Mouse (Mus musculus): ENCODE data around the gene Olfr629.
"Not testable (repeated sequence)": the region's sequence is repeated elsewhere in the genome, so short reads cannot be mapped to it uniquely, and the experiment has no call there.

Gene Olfr629

DNA sequence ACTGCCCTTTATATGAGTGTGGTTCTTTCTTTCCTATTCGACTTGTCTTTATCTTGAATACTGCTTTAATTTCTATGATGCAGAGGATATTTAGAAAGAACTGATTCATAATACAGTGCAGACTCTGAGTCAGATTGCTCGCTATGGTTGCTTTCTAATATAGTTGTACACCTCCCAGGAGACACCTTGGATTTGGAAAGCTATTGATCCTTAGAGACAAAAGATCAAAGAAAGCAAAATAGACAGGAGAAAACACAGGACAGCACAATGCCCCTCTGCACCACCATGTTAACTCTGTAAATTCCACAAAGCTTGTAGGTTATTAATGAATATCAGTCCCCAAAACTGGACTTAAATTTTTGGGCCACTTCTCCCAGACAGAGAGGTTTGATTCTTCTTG, at the start of gene Olfr629:
Gene Olfr629 (minus strand): TSS at position 101 of the 400 bp plus-strand sequence.
- no peak for DNase-seq (ENCODE audit: low spot score)

DNA sequence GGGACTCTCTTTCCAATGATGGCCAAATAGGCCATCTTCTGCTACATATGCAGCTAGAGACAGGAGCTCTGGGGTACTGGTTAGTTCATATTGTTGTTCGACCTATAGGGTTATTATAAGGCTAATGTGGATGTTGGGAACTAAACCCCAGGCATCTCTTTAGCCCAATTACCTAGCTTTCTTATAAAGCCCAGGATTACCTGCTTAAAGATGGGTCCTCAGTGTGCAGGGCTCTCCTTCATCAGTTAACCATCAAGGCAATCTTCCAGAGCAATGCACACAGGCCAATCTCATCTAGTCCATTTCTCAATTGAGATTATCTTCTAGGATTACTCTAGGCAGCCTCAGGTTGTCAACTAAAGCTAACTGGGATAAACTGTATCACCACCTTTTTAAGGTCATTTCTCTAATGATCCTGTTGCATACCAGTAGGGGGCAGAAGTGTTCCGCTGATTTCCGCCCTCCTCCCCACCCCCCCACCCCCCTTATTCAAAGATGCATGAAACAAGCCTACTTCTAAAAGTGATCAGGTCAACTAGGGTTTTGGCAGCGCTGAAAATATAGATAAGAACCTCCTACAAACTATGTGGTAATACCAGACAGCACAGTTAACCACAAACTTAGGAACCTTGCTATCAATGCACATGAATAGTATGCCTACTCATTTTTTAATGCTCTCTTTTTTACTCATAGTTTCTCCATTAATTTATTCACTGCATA, 48.1 kb upstream of the Olfr629 start:
- DNase-seq (ENCODE audit: low spot score): no peak

DNA sequence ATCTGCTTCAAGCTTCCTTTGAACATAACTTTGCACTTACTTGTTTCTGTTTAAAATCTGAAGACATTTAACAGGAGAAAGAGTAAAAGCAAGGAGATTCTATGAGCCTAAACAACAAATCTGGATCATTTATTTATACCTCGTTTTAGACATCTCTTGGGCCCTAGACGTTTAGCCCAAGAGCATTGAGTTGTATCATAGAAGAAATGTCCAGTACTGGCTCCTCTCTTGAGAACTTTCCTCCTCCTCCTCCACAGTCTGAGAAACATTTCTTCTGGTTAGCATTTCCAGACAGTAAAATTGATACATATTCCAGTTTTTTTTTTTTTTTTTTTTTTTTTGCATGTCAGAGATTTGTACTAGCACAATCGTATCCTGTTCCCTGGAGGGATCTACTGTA, 47.0 kb upstream of the Olfr629 start, which contains the start of gene Olfr67:
Gene Olfr67 (minus strand): TSS at position 101 of the 400 bp plus-strand sequence.
- no peak for DNase-seq (ENCODE audit: low spot score)

DNA sequence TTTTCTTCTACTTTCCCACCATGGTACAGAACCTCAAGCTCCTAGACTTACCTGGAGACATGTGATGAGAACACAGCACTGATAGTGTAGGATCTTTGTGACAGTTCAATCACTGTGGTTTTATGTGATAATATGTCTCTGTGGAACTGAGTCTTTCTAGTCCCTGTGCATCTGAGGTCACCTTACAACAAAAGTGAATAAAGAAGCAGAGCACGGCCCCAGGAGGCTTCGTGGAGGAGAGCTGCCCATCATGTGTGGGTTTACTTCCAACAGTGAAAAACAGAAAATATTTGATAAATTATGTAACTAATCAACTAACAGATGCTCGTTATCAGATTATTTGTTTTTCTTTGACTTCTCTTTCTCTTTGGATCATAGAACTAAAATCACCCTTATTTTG, 34.9 kb upstream of the Olfr629 start, which contains the start of gene Olfr68:
Gene Olfr68 (minus strand): TSS at position 101 of the 400 bp plus-strand sequence.
- DNase-seq (ENCODE audit: low spot score): no peak

DNA sequence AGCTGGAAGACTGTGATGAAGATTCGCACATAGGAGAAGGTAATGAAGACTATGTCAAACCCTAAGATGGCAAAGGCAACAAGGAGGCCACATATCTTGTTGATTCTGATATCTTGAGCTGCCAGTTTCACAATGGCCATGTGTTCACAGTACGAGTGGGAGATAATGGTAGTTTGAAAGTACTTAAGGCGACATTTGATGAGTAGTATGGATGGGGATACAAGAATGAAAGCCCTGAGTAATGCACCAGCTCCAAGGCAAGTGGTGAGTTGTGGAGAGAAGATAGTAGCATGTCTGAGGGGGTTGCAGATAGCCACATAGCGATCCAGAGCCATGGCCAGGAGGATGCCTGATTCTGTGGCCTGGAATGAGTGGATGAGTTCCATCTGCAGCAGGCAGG, 32.9 kb upstream of the Olfr629 start:
- not testable (repeated sequence) for DNase-seq (ENCODE audit: low spot score)

DNA sequence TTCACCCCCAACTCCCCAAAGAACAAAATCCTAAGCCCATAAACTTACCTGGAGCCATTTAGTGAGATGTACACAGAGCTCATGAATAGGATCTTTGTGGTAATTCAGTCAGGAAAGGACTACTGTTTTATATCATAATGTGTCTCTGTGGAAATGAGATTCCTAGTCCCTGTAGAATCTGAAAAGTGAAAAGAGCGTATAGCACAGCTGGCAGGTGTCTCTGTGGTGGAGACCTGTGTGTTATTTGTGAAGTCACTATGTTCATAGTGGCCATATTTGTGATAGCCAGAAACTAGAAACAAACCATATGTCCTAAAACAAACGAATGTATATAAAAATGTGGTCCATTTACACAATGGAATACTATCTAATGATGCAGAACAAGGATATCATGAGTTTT, 26.8 kb upstream of the Olfr629 start, which contains the start of gene Olfr69:
Gene Olfr69 (minus strand): TSS at position 101 of the 400 bp plus-strand sequence.
- DNase-seq (ENCODE audit: low spot score): no peak

DNA sequence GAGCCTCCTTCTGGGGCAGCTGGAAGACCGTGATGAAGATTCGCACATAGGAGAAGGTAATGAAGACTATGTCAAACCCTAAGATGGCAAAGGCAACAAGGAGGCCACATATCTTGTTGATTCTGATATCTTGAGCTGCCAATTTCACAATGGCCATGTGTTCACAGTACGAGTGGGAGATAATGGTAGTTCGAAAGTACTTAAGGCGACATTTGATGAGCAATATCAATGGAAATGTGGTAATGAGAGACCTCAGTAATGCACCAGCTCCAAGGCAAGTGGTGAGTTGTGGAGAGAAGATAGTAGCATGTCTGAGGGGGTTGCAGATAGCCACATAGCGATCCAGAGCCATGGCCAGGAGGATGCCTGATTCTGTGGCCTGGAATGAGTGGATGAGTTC, 22.9 kb upstream of the Olfr629 start:
- not testable (repeated sequence) for DNase-seq (ENCODE audit: low spot score)

DNA sequence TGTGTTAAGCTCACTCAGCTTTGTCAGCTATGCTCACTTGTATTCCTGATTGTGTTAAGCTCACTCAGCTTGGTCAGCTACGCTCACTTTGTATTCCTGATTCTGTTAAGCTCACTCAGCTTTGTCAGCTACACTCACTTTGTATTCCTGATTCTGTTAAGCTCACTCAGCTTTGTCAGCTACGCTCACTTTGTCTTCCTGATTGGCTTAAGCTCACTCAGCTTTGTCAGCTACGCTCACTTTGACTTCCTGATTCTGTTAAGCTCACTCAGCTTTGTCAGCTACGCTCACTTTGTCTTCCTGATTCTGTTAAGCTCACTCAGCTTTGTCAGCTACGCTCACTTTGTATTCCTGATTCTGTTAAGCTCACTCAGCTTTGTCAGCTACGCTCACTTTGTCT, 17.5 kb upstream of the Olfr629 start:
- DNase-seq (ENCODE audit: low spot score): not testable (repeated sequence)

DNA sequence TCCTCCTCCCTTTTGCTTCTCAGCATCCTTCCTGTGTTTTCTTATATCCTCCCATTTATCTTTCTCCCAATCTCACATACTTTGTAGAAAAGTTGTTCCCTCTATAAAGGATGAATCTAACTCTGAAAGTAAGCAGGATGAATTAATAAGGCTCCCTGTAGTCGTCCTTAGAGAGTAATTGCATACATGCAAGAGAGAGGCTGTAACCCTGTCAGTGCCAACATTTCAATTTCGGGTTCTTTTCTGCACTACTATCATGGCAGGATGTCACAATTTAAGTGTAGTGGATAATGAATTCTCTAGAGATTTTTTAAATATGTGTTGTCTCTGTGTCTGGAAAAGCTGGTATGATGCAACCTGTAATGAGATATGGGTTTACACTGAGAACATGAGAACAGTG, 12.5 kb upstream of the Olfr629 start, which contains the start of gene Olfr630:
Gene Olfr630 (minus strand): TSS at position 101 of the 400 bp plus-strand sequence.
- no peak for DNase-seq (ENCODE audit: low spot score)

DNA sequence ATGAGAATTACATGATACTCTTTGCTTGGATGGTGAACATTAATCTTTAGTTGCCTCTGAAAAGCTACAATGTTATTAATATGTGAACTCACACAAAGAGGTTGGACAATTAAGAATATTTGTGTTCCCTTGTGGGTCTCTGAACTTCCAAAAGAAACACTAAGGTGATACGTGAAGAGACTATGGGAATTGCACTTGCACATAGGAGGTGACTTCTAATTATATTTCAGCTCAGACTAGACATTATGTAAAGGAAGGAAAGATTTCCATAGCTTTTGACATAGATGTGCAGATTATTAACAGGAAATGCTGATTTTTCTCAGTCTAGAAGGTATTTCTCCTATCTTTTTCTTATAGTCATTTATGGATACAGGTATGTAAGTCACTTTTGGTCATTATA, 14.7 kb downstream of the Olfr629 start, which contains the start of gene Olfr628:
Gene Olfr628 (plus strand): TSS at position 301 of the 400 bp plus-strand sequence.
- no peak for DNase-seq (ENCODE audit: low spot score)

DNA sequence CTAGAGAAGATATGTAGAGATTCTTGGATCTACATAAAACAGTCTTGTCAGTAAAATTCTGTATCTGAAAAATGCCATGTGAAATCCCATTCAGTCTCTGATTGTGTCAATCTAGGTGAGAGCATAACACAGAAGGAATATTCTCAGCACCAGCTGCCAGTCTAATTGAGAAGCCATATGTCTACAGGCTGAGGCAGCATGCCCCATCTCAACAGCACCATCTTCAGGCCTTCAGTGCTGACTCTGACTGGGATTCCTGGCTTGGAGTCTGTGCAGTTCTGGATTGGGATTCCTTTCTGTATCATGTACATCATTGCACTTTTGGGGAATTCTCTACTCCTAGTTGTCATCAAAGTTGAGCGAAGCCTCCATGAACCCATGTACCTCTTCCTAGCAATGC, 28.3 kb downstream of the Olfr629 start:
- DNase-seq (ENCODE audit: low spot score): not testable (repeated sequence)

DNA sequence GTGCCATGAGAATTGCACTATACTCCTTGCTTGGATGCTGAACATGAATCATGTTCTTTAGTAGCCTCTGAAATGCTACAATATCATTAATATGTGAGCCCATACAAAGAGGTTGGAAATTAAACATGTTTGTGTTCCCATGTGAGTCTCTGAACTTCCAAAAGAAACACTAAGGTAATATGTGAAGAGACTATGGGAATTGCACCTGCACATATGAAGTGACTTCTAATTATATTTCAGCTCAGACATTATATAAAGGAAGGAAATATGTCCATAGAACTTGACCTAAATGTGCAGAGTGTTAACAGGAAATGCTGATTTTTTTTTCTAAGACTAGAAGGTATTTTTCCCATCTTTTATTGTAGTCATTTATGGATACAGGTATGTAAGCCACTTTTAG, 30.4 kb downstream of the Olfr629 start, which contains the start of gene Olfr243:
Gene Olfr243 (plus strand): TSS at position 301 of the 400 bp plus-strand sequence.
- DNase-seq (ENCODE audit: low spot score): no peak

DNA sequence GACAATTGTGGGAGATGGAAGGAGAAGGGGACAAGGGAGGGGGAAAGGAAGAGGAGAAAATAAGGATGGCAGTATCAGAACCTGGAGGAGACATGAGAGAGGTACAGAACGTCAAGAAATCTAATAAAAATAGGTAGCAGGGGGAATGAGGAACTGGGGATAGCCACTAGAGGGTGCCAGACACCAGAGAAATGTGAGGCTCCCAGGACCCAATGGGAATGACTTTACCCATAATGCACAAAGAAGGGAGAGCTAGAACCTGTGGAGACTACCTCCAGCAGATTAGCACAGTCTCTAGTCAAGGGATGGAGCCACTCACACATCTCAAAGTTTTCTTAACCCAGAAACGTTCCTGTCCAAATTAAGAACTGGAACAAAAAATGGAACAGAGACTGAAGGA, 32.7 kb downstream of the Olfr629 start:
- DNase-seq (ENCODE audit: low spot score): no peak

DNA sequence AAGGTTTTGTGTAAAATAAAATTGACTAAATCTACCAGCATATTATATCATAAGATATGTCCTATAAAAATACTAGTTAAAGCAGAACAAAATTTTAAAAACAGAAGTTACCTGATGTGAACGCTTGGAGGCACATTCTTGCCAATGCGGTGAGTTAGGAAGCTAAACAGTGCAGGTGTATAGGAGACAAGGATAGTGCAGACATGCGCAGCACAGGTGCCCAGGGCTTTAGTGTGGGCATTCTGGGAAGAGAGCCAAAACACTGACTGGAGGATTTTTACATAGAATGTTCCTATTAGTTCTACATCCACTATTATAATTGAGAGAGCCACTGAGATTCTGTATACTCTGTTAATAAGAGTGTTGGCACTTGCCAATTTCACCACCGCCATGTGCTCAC, 45.3 kb downstream of the Olfr629 start:
- no peak for DNase-seq (ENCODE audit: low spot score)

Measured in ovary, postnatal 14 days (tissue).